20 mouse cellular contexts compared by ENCODE assay signal in genomic region chr13:20157059-20157458, GRCm38 (mm10).
"Had no signal": no experiment of that assay in that cellular context is flagged by ENCODE, and none has a peak within 500 bp of the region (broad histone marks: within the 10 kb centered on the region; RNA-seq: fewer than 3 reads in every experiment).

No protein-coding gene starts in this region.

- H3K4me3 ChIP-seq: midbrain, embryonic 10.5 days; midbrain, embryonic 12.5 days; myocyte; neural tube, embryonic 13.5 days; neural tube, embryonic 15.5 days; stomach, embryonic 15.5 days had no signal

- H3K9ac ChIP-seq: liver, embryonic 14.5 days; lung, embryonic 14.5 days; midbrain, embryonic 12.5 days; neural tube, embryonic 13.5 days; neural tube, embryonic 15.5 days; stomach, embryonic 15.5 days had no signal

- H3K4me1 ChIP-seq: midbrain, embryonic 12.5 days; neural tube, embryonic 13.5 days; stomach, embryonic 15.5 days had no signal

- H3K27me3 ChIP-seq: midbrain, embryonic 12.5 days; neural tube, embryonic 13.5 days; neural tube, embryonic 15.5 days; stomach, embryonic 15.5 days had no signal

- ATAC-seq: midbrain, embryonic 16.5 days had no signal

- H3K4me2 ChIP-seq: lung, embryonic 14.5 days; midbrain, embryonic 12.5 days; neural tube, embryonic 13.5 days; neural tube, embryonic 15.5 days; stomach, embryonic 15.5 days had no signal

- H3K9me3 ChIP-seq: midbrain, embryonic 10.5 days; midbrain, embryonic 12.5 days; neural tube, embryonic 13.5 days; neural tube, embryonic 15.5 days; stomach, embryonic 15.5 days had no signal

- H3K27ac ChIP-seq: liver, embryonic 14.5 days; midbrain, embryonic 10.5 days; midbrain, embryonic 12.5 days; neural tube, embryonic 13.5 days; neural tube, embryonic 15.5 days; stomach, embryonic 15.5 days; stomach, postnatal 0 days had no signal

- H3K36me3 ChIP-seq: midbrain, embryonic 10.5 days; midbrain, embryonic 12.5 days; neural tube, embryonic 13.5 days; neural tube, embryonic 15.5 days; stomach, embryonic 15.5 days had no signal

- DNase-seq: lung, adult 18-20 months; lung, embryonic 14.5 days; lung, postnatal 10 days; lung, postnatal 4 days; midbrain, embryonic 14.5 days; retina, postnatal 1 day; right cerebral cortex, adult 18-20 months; right cerebral cortex, postnatal 25 days; thymus, adult 2 months; thymus, postnatal 25 days; thymus, postnatal 4 days had no signal
